Mouse (Mus musculus) megakaryocyte progenitor cell, adult 5-6 weeks (primary cell): Measurements from ENCODE around the gene Sar1b. TPM values are rescaled to one million over a fixed set of nuclear protein-coding genes. Genes with fewer than 3 reads are reported as not detected.

Source experiments
- ATAC-seq: replicated peaks from 2 replicates; pipeline ENCODE4 v1.8.0; 2016; ENCODE audit warnings: mild to moderate bottlenecking, moderate TSS enrichment, inconsistent platforms; ENCODE audit not compliant: poor library complexity
- total RNA-seq, 2 experiments: library from RNA; stranded (forward) in 1 of 2; stranded (reverse) in 1 of 2; fragments of 157-497, 149-512 nt in 1 of 2; fragments of 200-1000 nt in 1 of 2; gene quantifications; 2 replicates each; pipeline versions ENCODE4 v1.2.3 to v1.2.4; 2015 to 2017

Gene Sar1b
- total RNA-seq, 2 experiments from 2014 or later: 74.4 to 123 TPM

GRCm38 (mm10) chr11:51823963-51824753 lies 60.7 kb downstream of the Sar1b start:
- peak; percentile 42 for ATAC-seq

DNA sequence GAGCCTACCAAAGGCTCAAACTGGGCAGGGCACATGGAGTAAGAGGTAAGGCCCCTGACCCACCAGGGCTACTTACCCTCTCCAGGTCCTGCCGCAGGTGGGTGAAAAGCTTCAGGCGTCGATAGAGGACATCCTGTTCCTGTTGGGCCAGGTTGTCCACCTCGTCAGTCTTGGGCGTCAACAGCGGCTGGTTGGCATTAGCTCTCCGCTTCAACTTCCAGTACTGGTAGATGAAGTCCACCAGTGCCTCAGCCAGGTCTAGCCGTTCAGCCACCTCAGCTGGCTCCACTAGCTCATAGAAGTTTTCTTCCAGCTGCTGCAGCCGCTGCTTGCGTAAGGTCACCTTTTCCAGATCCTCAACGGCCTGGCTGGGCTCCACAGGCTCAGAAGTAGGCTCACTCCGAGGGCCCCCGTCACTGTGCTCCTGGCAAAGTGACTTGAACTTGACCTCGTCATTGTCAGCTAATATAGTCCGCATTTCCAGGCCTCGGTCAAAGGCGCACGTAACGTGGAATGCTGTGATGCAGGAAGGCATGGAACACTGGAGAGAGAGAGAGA lies 61.5 kb downstream of the Sar1b start:
- ATAC-seq: no peak

DNA sequence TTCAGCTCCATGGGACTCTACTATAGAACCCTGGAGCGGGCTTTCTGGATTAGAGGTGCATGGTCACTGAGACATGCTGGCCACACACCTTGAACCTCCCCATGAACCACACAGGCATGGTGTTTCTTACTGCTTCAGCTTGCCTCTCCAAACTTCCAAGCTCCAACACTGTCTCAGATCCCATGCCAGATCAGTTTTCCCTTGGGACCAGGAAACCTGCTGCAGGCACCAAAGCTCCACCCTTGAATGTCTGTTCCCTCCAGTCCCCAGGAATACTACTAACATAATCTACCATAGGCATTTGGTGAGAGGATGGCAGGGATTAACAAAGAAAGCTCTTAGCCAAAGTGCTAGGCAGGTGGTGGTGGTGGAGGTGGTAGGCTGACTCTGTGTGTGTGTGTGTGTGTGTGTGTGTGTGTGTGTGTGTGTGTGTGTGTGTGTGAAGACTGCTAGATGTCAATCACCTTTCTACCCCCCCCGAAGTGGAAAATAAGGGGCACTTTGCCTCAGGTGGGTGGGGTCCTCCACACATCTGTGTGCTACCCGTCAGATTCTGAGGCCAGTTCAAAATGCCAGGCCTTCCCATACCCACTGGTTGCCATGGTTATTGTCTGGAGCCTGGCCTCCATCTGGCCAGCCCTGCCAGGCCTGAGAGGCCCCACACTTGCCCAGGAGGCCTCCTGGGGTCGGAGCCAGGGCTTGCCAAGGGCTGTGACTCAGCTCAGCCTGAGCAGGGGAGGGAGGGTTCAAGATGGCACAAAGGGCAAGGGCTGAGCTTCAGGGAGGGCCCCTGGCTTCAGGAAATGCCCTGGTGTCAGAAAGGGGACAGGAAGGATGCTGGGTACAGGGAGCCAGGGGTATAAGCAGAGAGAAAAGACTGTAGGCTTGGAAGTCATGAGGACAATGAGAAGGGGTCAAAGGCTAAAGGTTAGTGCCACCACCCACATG lies 68.7 kb downstream of the Sar1b start:
- ATAC-seq: peak; percentile 86

- ATAC-seq: no peak
Observed at GRCm38 (mm10) chr11:51832992-51833391, 69.5 kb downstream of the Sar1b start.

GRCm38 (mm10) chr11:51833393-51834066 lies 70.0 kb downstream of the Sar1b start:
- ATAC-seq: no peak

DNA sequence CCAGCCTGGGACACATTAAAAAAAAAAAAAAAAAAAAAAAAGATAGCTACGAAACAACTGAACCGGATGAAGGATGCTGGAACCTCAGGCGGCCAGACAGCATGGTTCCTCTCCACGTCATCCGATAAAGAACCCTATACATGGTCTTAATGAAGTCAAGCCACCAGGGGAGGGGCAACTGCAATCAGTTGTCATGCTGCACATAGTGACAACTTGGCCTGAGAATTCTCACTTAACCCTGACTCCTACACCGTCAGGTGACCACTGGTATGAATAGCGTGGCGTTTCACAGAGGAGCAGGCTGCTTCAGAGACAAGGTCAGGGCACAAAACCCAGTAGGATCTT lies 70.6 kb downstream of the Sar1b start:
- no peak for ATAC-seq

GRCm38 (mm10) chr11:51835598-51835997 lies 72.1 kb downstream of the Sar1b start:
- no peak for ATAC-seq

- ATAC-seq: no peak
Observed at GRCm38 (mm10) chr11:51836506-51836905, 73.0 kb downstream of the Sar1b start.

DNA sequence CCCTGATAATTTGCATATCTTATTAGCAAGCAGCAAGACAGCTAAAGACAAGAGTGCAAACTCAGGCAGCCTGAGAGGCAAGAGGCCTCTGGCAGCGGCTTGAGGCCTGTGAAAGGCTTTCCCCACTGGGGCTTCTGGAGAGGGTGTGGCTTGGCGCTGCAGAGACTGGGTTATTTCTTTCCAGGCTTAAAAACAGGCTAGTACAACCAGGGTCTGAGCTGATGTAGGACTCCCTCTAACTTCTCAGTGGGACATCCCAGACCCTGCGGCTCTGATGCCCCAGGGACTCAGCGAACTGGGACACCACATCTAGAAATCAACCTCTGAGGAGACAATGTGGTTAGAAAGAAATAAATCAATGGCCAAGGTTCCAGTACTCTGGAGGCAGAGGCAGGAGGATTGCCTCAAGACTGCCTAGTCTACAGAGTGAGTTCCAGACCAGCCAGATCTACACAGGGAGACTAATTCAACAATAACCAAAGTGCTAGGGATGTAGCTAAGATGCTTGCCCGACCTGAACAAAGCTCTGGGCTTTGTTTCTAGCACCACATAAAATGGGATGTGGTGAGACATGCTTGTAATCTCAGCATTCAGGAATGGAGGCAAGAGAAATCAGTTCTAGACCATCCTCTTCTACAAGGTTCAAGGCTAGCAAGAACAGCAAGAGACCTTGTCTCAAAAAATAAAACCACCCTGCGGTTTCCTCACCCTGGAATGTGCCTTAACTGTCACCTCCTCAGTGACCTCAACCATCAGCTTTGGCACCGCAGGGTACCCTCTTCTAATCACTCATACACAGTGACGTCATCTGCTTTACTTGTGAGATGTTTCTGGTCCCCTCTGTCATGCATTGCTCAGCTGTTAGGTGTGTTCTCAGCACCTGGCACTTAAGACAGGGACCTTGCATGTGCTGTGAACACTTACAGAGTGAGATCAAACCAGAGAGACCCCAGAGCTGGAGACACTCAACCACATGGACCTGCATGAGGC lies 74.0 kb downstream of the Sar1b start:
- ATAC-seq: 0 out of 2 replicates have a peak, but pooled peaks have one; percentile 33

GRCm38 (mm10) chr11:51839106-51839505 lies 75.6 kb downstream of the Sar1b start:
- no peak for ATAC-seq

GRCm38 (mm10) chr11:51839973-51840372 lies 76.5 kb downstream of the Sar1b start:
- no peak for ATAC-seq

DNA sequence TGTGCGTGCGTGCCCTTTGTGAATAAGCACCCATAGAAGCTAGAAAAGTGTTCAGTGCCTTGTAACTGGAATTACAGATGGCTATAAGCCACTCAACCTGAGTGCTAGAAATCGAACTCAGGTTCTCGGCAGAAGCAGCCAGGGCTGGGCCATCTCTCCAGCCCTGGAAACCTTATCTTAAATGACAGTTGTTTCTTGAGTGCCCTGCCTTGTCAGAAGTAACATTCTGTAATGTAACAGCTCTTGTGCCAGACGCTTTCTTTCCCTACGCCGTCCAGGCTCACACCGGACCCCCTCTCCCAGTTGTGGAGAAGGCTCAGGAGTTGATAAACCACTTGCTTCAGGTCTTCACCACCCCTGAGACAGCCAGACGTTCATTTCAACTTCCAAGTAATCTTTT lies 77.2 kb downstream of the Sar1b start:
- ATAC-seq: peak; percentile 84

- ATAC-seq: 0 out of 2 replicates have a peak, but pooled peaks have one; percentile 23
Observed at GRCm38 (mm10) chr11:51841149-51841548, 77.7 kb downstream of the Sar1b start.

Other genes with a start within 250 kb of the Sar1b start
- 10.7 and 11.2 TPM in 2 replicates for gene Phykpl, start 178.9 kb upstream of the Sar1b start, total RNA-seq (2015)
- gene Phykpl, start 178.9 kb upstream of the Sar1b start, total RNA-seq (2017): 9.8 and 15.4 TPM in 2 replicates
- 645 and 667 TPM in 2 replicates for gene Hnrnpab, start 156.8 kb upstream of the Sar1b start, total RNA-seq (2015)
- 984 and 1,159 TPM in 2 replicates for gene Hnrnpab, start 156.8 kb upstream of the Sar1b start, total RNA-seq (2017)
- 147 and 165 TPM in 2 replicates for gene Nhp2, start 144.0 kb upstream of the Sar1b start, total RNA-seq (2015)
- gene Nhp2, start 144.0 kb upstream of the Sar1b start, total RNA-seq (2017): 117 and 167 TPM in 2 replicates
- 34.9 TPM in 2 replicates for gene Rmnd5b, start 127.8 kb upstream of the Sar1b start, total RNA-seq (2015)
- 11.4 and 20.4 TPM in 2 replicates for gene Rmnd5b, start 127.8 kb upstream of the Sar1b start, total RNA-seq (2017)
- 0.10 and 0.44 TPM in 2 replicates for gene N4bp3, start 112.8 kb upstream of the Sar1b start, total RNA-seq (2015)
- 0.46 and 0.78 TPM in 2 replicates for gene N4bp3, start 112.8 kb upstream of the Sar1b start, total RNA-seq (2017)
- gene D930048N14Rik, start 112.7 kb upstream of the Sar1b start, total RNA-seq (2015): 0.15 TPM in 1 of 2 replicates, not detected in the other
- gene D930048N14Rik, start 112.7 kb upstream of the Sar1b start, total RNA-seq (2017): 0.21 TPM in 1 of 2 replicates, not detected in the other
- gene 0610009B22Rik, start 74.8 kb upstream of the Sar1b start, total RNA-seq (2015): 32.9 and 36.5 TPM in 2 replicates
- gene 0610009B22Rik, start 74.8 kb upstream of the Sar1b start, total RNA-seq (2017): 13.5 and 18.5 TPM in 2 replicates
- gene Sec24a, start 53 bp upstream of the Sar1b start, total RNA-seq (2015): 24.6 and 29.6 TPM in 2 replicates
- gene Sec24a, start 53 bp upstream of the Sar1b start, total RNA-seq (2017): 4.9 and 7.5 TPM in 2 replicates
- 5.7 and 7.7 TPM in 2 replicates for gene Jade2, start 94.0 kb downstream of the Sar1b start, total RNA-seq (2015)
- gene Jade2, start 94.0 kb downstream of the Sar1b start, total RNA-seq (2017): 6.0 and 7.0 TPM in 2 replicates
- 93.9 and 114 TPM in 2 replicates for gene Cdkn2aipnl, start 204.0 kb downstream of the Sar1b start, total RNA-seq (2015)
- 66.9 and 67.3 TPM in 2 replicates for gene Cdkn2aipnl, start 204.0 kb downstream of the Sar1b start, total RNA-seq (2017)
- gene Ube2b, start 237.1 kb downstream of the Sar1b start, total RNA-seq (2015): 84.4 and 88.0 TPM in 2 replicates
- gene Ube2b, start 237.1 kb downstream of the Sar1b start, total RNA-seq (2017): 68.8 and 102 TPM in 2 replicates
- 3.3 and 4.1 TPM in 2 replicates for gene Cdkl3, start 240.5 kb downstream of the Sar1b start, total RNA-seq (2015)
- gene Cdkl3, start 240.5 kb downstream of the Sar1b start, total RNA-seq (2017): 3.9 and 6.1 TPM in 2 replicates